Mouse (Mus musculus) limb, embryonic 10.5 days (tissue): ENCODE data around the gene Fbxw9. TPM values are rescaled to one million over a fixed set of nuclear protein-coding genes. Genes with fewer than 3 reads are reported as not detected.

Experiments
- DNase-seq: peaks from one replicate; pipeline ENCODE4 v3.0.0-alpha.2; 2017; ENCODE audit warnings: low spot score
- H3K27ac ChIP-seq: fragments of 300-500 bp; sonication (generic); 2 replicates; pipeline ENCODE4 v1.5.1; 2016; ENCODE audit warnings: mild to moderate bottlenecking
- H3K27me3 ChIP-seq: fragments of 300-500 bp; sonication (generic); 2 replicates; pipeline ENCODE4 v1.6.1; 2016; ENCODE audit warnings: low read depth, mild to moderate bottlenecking; ENCODE audit not compliant: poor library complexity, severe bottlenecking
- H3K36me3 ChIP-seq: fragments of 300-500 bp; sonication (generic); 2 replicates; pipeline ENCODE4 v1.6.1; 2016; ENCODE audit warnings: mild to moderate bottlenecking, moderate library complexity
- H3K4me1 ChIP-seq: fragments of 300-500 bp; sonication (generic); 2 replicates; pipeline ENCODE4 v1.6.1; 2016
- H3K4me3 ChIP-seq: fragments of 300-500 bp; sonication (generic); 2 replicates; pipeline ENCODE4 v1.5.1; 2016; ENCODE audit warnings: mild to moderate bottlenecking, moderate library complexity
- H3K9me3 ChIP-seq: fragments of 300-500 bp; sonication (generic); replicated peaks from 2 replicates; pipeline ENCODE4 v1.6.1; 2016; ENCODE audit warnings: mild to moderate bottlenecking
- WGBS: fragments of 180-500 bp; shearing (Covaris S2); methylation state at CpG from one replicate; pipeline ENCODE4 v1.1.7; 2016; 5-methylcytosine and 5-hydroxymethylcytosine counted together
- polyA plus RNA-seq: library from polyadenylated mRNA; unstranded; fragments of >200 nt; fragmentation: Nextera tagmentation; extraction: Ambion mirVana; gene quantifications from 2 replicates; pipeline ENCODE4 v1.2.1, GENCODE M21; 2016

The Fbxw9 gene
- 19.9 and 23.1 TPM in 2 replicates for polyA plus RNA-seq

GRCm38 (mm10) chr8:85059879-85060616, at the start of gene Fbxw9:
Gene Fbxw9, plus strand, starts transcription at chr8:85060055.
- under 1% methylated on average over 53 of the region's 53 CpGs for WGBS
- peaks cover 39% of the 10 kb centered on the region for H3K36me3 ChIP-seq
- peak; percentile 96 for DNase-seq
- H3K4me3 ChIP-seq, result peak within 1 kb of the TSS; percentile 89
- H3K4me1 ChIP-seq, result peaks cover 12% of the 10 kb centered on the region
- no peaks in the 10 kb centered on the region for H3K27me3 ChIP-seq
- H3K9me3 ChIP-seq, result no peaks in the 10 kb centered on the region
- peak within 1 kb of the TSS; percentile 68 for H3K27ac ChIP-seq

GRCm38 (mm10) chr8:85011242-85011641, 48.6 kb upstream of the Fbxw9 start:
- Histone ChIP-seq H3K4me1 (peaks cover 19% of the 10 kb centered on the region), H3K9me3 (no peaks in the 10 kb centered on the region), H3K36me3 (no peaks in the 10 kb centered on the region), H3K27ac (no peak overlapping the region), H3K4me3 (no peak overlapping the region), H3K27me3 (peaks cover 89% of the 10 kb centered on the region)
- no peak for DNase-seq
- 18% methylated on average over 28 of the region's 28 CpGs for WGBS

- 7% methylated on average over 25 of the region's 26 CpGs for WGBS
- Histone ChIP-seq H3K9me3 (no peaks in the 10 kb centered on the region), H3K27ac (0 out of 2 replicates have a peak overlapping the region, but pooled peaks have one; percentile 12), H3K27me3 (peaks cover 71% of the 10 kb centered on the region), H3K4me1 (peaks cover 15% of the 10 kb centered on the region), H3K4me3 (peak overlapping the region; percentile 41), H3K36me3 (peaks cover 14% of the 10 kb centered on the region)
- peak; percentile 77 for DNase-seq
Observed at GRCm38 (mm10) chr8:85013230-85013840, 46.5 kb upstream of the Fbxw9 start.

- DNase-seq, result no peak
Observed at GRCm38 (mm10) chr8:85014431-85014830, 45.4 kb upstream of the Fbxw9 start, which contains the start of gene Best2. Gene Best2, minus strand, starts transcription at chr8:85014531.

GRCm38 (mm10) chr8:85016724-85017123, 43.1 kb upstream of the Fbxw9 start:
- WGBS, result 74% methylated on average over 10 of the region's 10 CpGs
- no peak overlapping the region for H3K4me3 ChIP-seq
- DNase-seq, result no peak
- H3K27me3 ChIP-seq, result peaks cover 43% of the 10 kb centered on the region
- H3K27ac ChIP-seq, result no peak overlapping the region
- H3K36me3 ChIP-seq, result peaks cover 48% of the 10 kb centered on the region
- H3K4me1 ChIP-seq, result peaks cover 9% of the 10 kb centered on the region
- H3K9me3 ChIP-seq, result no peaks in the 10 kb centered on the region

More at GRCm38 (mm10) chr8:85014431-85014830, 45.4 kb upstream of the Fbxw9 start, which contains the start of gene Best2:
- WGBS, result 38% methylated on average over 2 of the region's 2 CpGs
- peaks cover 15% of the 10 kb centered on the region for H3K4me1 ChIP-seq
- peaks cover 25% of the 10 kb centered on the region for H3K36me3 ChIP-seq
- H3K4me3 ChIP-seq, result peak within 1 kb of the TSS; percentile 41
- H3K27ac ChIP-seq, result 0 out of 2 replicates have a peak within 1 kb of the TSS, but pooled peaks have one; percentile 12
- H3K9me3 ChIP-seq, result no peaks in the 10 kb centered on the region
- H3K27me3 ChIP-seq, result peaks cover 60% of the 10 kb centered on the region

GRCm38 (mm10) chr8:85017209-85017608, 42.6 kb upstream of the Fbxw9 start:
- no peak overlapping the region for H3K27ac ChIP-seq

GRCm38 (mm10) chr8:85021514-85022055, 38.3 kb upstream of the Fbxw9 start:
- Histone ChIP-seq H3K4me1 (peaks cover 21% of the 10 kb centered on the region), H3K4me3 (no peak overlapping the region), H3K36me3 (peaks cover 73% of the 10 kb centered on the region), H3K9me3 (no peaks in the 10 kb centered on the region), H3K27me3 (no peaks in the 10 kb centered on the region), H3K27ac (no peak overlapping the region)
- 93% methylated on average over 3 of the region's 3 CpGs for WGBS
- DNase-seq, result no peak

More at GRCm38 (mm10) chr8:85017209-85017608, 42.6 kb upstream of the Fbxw9 start:
- peaks cover 53% of the 10 kb centered on the region for H3K36me3 ChIP-seq
- H3K4me3 ChIP-seq, result no peak overlapping the region
- peaks cover 9% of the 10 kb centered on the region for H3K4me1 ChIP-seq
- H3K9me3 ChIP-seq, result no peaks in the 10 kb centered on the region
- 51% methylated on average over 5 of the region's 5 CpGs for WGBS
- peaks cover 38% of the 10 kb centered on the region for H3K27me3 ChIP-seq
- no peak for DNase-seq

GRCm38 (mm10) chr8:85023846-85024245, 36.0 kb upstream of the Fbxw9 start:
- Histone ChIP-seq H3K27ac (no peak overlapping the region), H3K9me3 (no peaks in the 10 kb centered on the region), H3K4me3 (peak overlapping the region; percentile 89), H3K4me1 (peaks cover 32% of the 10 kb centered on the region), H3K36me3 (peaks cover 57% of the 10 kb centered on the region), H3K27me3 (no peaks in the 10 kb centered on the region)
- DNase-seq, result no peak
- WGBS, result 94% methylated on average over 3 of the region's 3 CpGs

- Histone ChIP-seq H3K4me3 (peak within 1 kb of the TSS; percentile 89), H3K9me3 (no peaks in the 10 kb centered on the region), H3K27me3 (no peaks in the 10 kb centered on the region), H3K27ac (peak within 1 kb of the TSS; percentile 96), H3K4me1 (peaks cover 39% of the 10 kb centered on the region), H3K36me3 (peaks cover 57% of the 10 kb centered on the region)
- DNase-seq, result peak; percentile 89
- WGBS, result 7% methylated on average over 30 of the region's 30 CpGs
Observed at GRCm38 (mm10) chr8:85025098-85025932, 34.5 kb upstream of the Fbxw9 start, which contains the start of gene Asna1. Gene Asna1, minus strand, starts transcription at chr8:85025281.

- no peaks in the 10 kb centered on the region for H3K9me3 ChIP-seq
- no peaks in the 10 kb centered on the region for H3K27me3 ChIP-seq
- under 1% methylated on average over 69 of the region's 75 CpGs for WGBS
- H3K36me3 ChIP-seq, result peaks cover 56% of the 10 kb centered on the region
- H3K4me1 ChIP-seq, result peaks cover 39% of the 10 kb centered on the region
- H3K27ac ChIP-seq, result peak within 1 kb of the TSS; percentile 96
- DNase-seq, result peak; percentile 94
- H3K4me3 ChIP-seq, result peak within 1 kb of the TSS; percentile 89
Observed at GRCm38 (mm10) chr8:85026670-85027515, 33.0 kb upstream of the Fbxw9 start, which contains the start of gene Trir. Gene Trir, plus strand, starts transcription at chr8:85026823.

GRCm38 (mm10) chr8:85027516-85027855, 32.4 kb upstream of the Fbxw9 start:
- Histone ChIP-seq H3K27me3 (no peaks in the 10 kb centered on the region), H3K4me3 (peak overlapping the region; percentile 89), H3K4me1 (peaks cover 39% of the 10 kb centered on the region), H3K36me3 (peaks cover 56% of the 10 kb centered on the region), H3K9me3 (no peaks in the 10 kb centered on the region), H3K27ac (peak overlapping the region; percentile 96)
- DNase-seq, result no peak
- 2% methylated on average over 13 of the region's 13 CpGs for WGBS
